Mouse (Mus musculus) brain, embryonic 14.5 days (tissue): Measurements from ENCODE around the gene Glyctk. TPM values are rescaled to one million over a fixed set of nuclear protein-coding genes. Genes with fewer than 3 reads are reported as not detected.

Source experiments
- DNase-seq: peaks from one replicate; pipeline ENCODE4 v3.0.0-alpha.2; 2011; ENCODE audit warnings: low read depth
- CTCF ChIP-seq: fragments of 200-500 bp; IDR thresholded peaks from 2 replicates; pipeline ENCODE4 v1.5.1; 2012; ENCODE audit warnings: inconsistent platforms, mild to moderate bottlenecking, moderate library complexity, borderline replicate concordance; ENCODE audit not compliant: insufficient read depth, insufficient read length; ENCODE audit errors: extremely low read depth
- POLR2A ChIP-seq: fragments of 200-500 bp; IDR thresholded peaks from 2 replicates; pipeline ENCODE4 v1.6.1; 2012; ENCODE audit warnings: mild to moderate bottlenecking, inconsistent platforms, borderline replicate concordance; ENCODE audit not compliant: poor library complexity, insufficient read depth, insufficient read length, severe bottlenecking; ENCODE audit errors: extremely low read depth
- polyA plus RNA-seq: library from polyadenylated mRNA; depleted of rRNA; stranded (reverse); fragments of >200 nt; gene quantifications from 2 replicates; pipeline ENCODE4 v1.2.3, GENCODE M21; 2012

The Glyctk gene
- polyA plus RNA-seq, 1 experiment: 1.3 TPM

GRCm38 (mm10) chr9:106193930-106194807, 36.2 kb upstream of the Glyctk start:
- no peak for DNase-seq
- TF ChIP-seq CTCF (no peak), POLR2A (no peak)

- no peak for DNase-seq
These were observed 35.1 kb upstream of the Glyctk start for GRCm38 (mm10) chr9:106192998-106193397.

GRCm38 (mm10) chr9:106192024-106192423, 34.1 kb upstream of the Glyctk start:
- no peak for DNase-seq
- TF ChIP-seq CTCF: no peak
- no peak for TF ChIP-seq POLR2A

More at GRCm38 (mm10) chr9:106192998-106193397, 35.1 kb upstream of the Glyctk start:
- TF ChIP-seq POLR2A (no peak), CTCF (no peak)

- no peak for DNase-seq
- TF ChIP-seq POLR2A (no peak), CTCF (no peak)
These were observed 33.4 kb upstream of the Glyctk start for GRCm38 (mm10) chr9:106191355-106191754.

GRCm38 (mm10) chr9:106183996-106184395, 26.1 kb upstream of the Glyctk start:
- DNase-seq: no peak
- TF ChIP-seq POLR2A (no peak), CTCF (no peak)

DNA sequence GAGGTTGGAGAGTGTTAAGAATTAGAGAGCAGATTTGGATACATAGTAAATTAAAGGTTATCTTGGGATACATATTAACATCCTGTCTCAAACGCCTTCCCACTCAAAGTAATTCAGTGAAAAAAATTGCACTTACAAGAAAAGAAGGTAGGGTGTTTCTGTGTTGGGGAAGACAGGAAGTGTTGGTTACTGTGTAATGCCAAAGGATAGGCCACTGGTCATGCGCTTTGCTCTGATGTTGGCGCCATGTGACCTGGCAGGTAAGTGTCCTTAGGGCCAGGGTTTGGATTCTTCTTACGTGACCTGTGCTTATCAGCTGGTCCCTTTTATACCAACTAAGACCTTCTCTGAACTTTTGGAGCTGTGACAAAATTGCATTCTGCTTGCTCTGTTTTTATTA, 24.2 kb upstream of the Glyctk start:
- DNase-seq: no peak
- TF ChIP-seq CTCF: no peak
- TF ChIP-seq POLR2A: no peak

DNA sequence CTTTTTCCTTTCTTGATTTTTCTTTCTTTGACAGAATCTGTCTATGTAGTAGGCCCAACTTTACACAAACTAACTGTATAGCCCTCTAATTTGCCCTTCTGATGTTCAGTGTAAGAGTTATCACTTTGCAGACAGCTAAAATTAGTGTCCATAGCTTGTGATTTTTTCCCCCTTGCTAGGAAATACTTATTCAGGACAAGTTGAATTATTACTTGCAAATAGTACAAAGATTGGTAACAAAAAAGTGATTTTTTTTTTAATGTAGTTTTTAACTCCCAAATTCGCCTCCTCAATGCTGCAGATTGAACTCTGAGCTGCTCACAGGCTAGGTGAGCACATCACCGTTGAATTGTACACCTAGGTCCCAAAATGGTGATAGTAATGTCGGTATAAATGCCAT, 22.0 kb upstream of the Glyctk start:
- TF ChIP-seq POLR2A (no peak), CTCF (no peak)
- no peak for DNase-seq

DNA sequence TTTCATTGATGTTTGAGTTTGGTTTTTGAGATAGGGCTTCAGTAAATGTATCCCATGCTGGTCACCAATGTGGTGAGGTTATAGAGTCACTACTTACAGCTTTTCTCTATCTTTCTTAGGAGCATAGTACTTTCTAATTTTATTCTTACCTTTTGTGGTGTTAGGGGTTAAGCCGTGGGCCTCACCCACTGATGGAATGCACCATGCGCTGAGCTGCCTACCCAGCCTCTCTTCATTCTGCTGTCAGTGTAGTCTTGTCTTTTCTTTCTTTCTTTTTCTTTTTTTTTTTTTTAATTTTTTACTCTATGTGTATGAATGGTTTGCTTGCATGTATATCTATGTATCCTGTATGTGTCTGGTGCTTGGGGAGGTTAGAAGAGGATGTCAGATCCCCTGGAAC, 21.5 kb upstream of the Glyctk start:
- DNase-seq: no peak
- TF ChIP-seq POLR2A (no peak), CTCF (no peak)

- no peak for DNase-seq
- TF ChIP-seq CTCF (no peak), POLR2A (no peak)
These were observed 19.9 kb upstream of the Glyctk start for GRCm38 (mm10) chr9:106177799-106178198.

GRCm38 (mm10) chr9:106176769-106177168, 18.8 kb upstream of the Glyctk start:
- no peak for DNase-seq
- no peak for TF ChIP-seq POLR2A
- no peak for TF ChIP-seq CTCF

GRCm38 (mm10) chr9:106175552-106176200, 17.7 kb upstream of the Glyctk start:
- no peak for TF ChIP-seq POLR2A
- TF ChIP-seq CTCF: no peak

More at GRCm38 (mm10) chr9:106175552-106176200, 17.7 kb upstream of the Glyctk start:
- no peak for DNase-seq
